Mouse (Mus musculus): ENCODE data around the gene Atg16l2.

- TF ChIP-seq CTCF (IDR thresholded peaks at IDR 0.05; ENCODE audit: insufficient read depth, low read depth, low read length) (no peak), POLR2A (IDR thresholded peaks at IDR 0.05; ENCODE audit: insufficient read depth, low read depth, low read length) (no peak)
Observed at GRCm38 (mm10) chr7:101320399-101321217, 18.6 kb upstream of the Atg16l2 start.
